Comparison of ENCODE assay signal across 8 mouse cellular contexts in genomic region chr11:107509631-107510338, GRCm38 (mm10). TPM values are rescaled to one million over a fixed set of nuclear protein-coding genes. Genes with fewer than 3 reads are reported as not detected.
DNase-seq lines count a peak whose midpoint lies in the region; ATAC-seq and TF ChIP-seq lines count a peak whose summit lies in the region.

No protein-coding gene starts in this region.

- H3K9ac ChIP-seq in heart, embryonic 13.5 days: no peak overlapping the region
- H3K9ac ChIP-seq in stomach, postnatal 0 days (ENCODE audit: low read length): no peak overlapping the region

- no peak overlapping the region for H3K27ac ChIP-seq in heart, embryonic 13.5 days (replicated peaks)
- no peak overlapping the region for H3K27ac ChIP-seq in hindbrain, embryonic 10.5 days
- H3K27ac ChIP-seq in stomach, postnatal 0 days (replicated peaks): no peak overlapping the region

- H3K36me3 ChIP-seq in heart, embryonic 13.5 days: 0 out of 2 replicates have a peak, but pooled peaks cover 5% of the 10 kb centered on the region
- H3K36me3 ChIP-seq in hindbrain, embryonic 10.5 days: peaks cover 4% of the 10 kb centered on the region
- no peaks in the 10 kb centered on the region for H3K36me3 ChIP-seq in stomach, postnatal 0 days (ENCODE audit: control insufficient read depth, insufficient read depth, low read length)

- peaks cover 5% of the 10 kb centered on the region; the same call in 1 of the 2 replicates for H3K27me3 ChIP-seq in heart, embryonic 13.5 days (replicated peaks)
- H3K27me3 ChIP-seq in hindbrain, embryonic 10.5 days (ENCODE audit: insufficient read depth, poor library complexity, severe bottlenecking): no peaks in the 10 kb centered on the region; the same call in 1 of the 2 replicates
- H3K27me3 ChIP-seq in stomach, postnatal 0 days (ENCODE audit: control insufficient read depth, insufficient read depth, low read length): no peaks in the 10 kb centered on the region

- no peak for DNase-seq in heart, postnatal 36 days
- peak; percentile 32 for DNase-seq in brain, adult 2 months (ENCODE audit: low read depth, low spot score)
- peak; percentile 28 for DNase-seq in hindbrain, embryonic 10.5 days (ENCODE audit: low spot score)
- peak; percentile 15 for DNase-seq in lung, postnatal 36 days
- peak; percentile 25 for DNase-seq in stomach, postnatal 0 days (ENCODE audit: low spot score)
- DNase-seq in gastrocnemius, postnatal 14 days: no peak

- peaks cover 23% of the 10 kb centered on the region for H3K4me1 ChIP-seq in heart, embryonic 13.5 days
- peaks cover 21% of the 10 kb centered on the region for H3K4me1 ChIP-seq in hindbrain, embryonic 10.5 days (replicated peaks)
- H3K4me1 ChIP-seq in stomach, postnatal 0 days (replicated peaks; ENCODE audit: control insufficient read depth, insufficient read depth): 0 out of 2 replicates have a peak, but pooled peaks cover 2% of the 10 kb centered on the region

- no peak for TF ChIP-seq EP300 in stomach, postnatal 0 days (optimal IDR thresholded peaks at IDR 0.05)

- WGBS in heart, embryonic 13.5 days: 16% methylated on average over 11 of the region's 11 CpGs
- WGBS in hindbrain, embryonic 10.5 days: 23% methylated on average over 11 of the region's 11 CpGs
- WGBS in stomach, postnatal 0 days: 31% methylated on average over 11 of the region's 11 CpGs

- no peak for ATAC-seq in heart, embryonic 13.5 days (ENCODE audit: extremely low read depth, insufficient number of reproducible peaks, low FRiP score, low TSS enrichment)
- ATAC-seq in stomach, postnatal 0 days (ENCODE audit: low FRiP score, low TSS enrichment): peak; percentile 35
- no peak for ATAC-seq in erythroid progenitor cell, adult 5-6 weeks (replicated peaks; ENCODE audit: low FRiP score, poor library complexity, severe bottlenecking)

- no peak overlapping the region for H3K4me3 ChIP-seq in heart, embryonic 13.5 days
- H3K4me3 ChIP-seq in hindbrain, embryonic 10.5 days: no peak overlapping the region
- no peak overlapping the region for H3K4me3 ChIP-seq in stomach, postnatal 0 days (ENCODE audit: low read depth, low read length)

- no peaks in the 10 kb centered on the region; the same call in 1 of the 2 replicates for H3K9me3 ChIP-seq in heart, embryonic 13.5 days
- H3K9me3 ChIP-seq in hindbrain, embryonic 10.5 days: no peaks in the 10 kb centered on the region
- H3K9me3 ChIP-seq in stomach, postnatal 0 days (ENCODE audit: control insufficient read depth, low read length): no peaks in the 10 kb centered on the region

- peak overlapping the region; percentile 63 for H3K4me2 ChIP-seq in heart, embryonic 13.5 days
- H3K4me2 ChIP-seq in stomach, postnatal 0 days (replicated peaks; ENCODE audit: low read depth): no peak overlapping the region

- intact Hi-C loops in heart, postnatal 36 days (cut with DNase I): loop anchor here (10.0 kb wide), 3 partner anchors 65 to 475 kb away; no protein-coding TSS in a partner anchor
- intact Hi-C loops in gastrocnemius, postnatal 14 days (cut with DNase I; ENCODE audit: low total_unique reads): no loop called here

- peak; percentile 66 for TF ChIP-seq CTCF in stomach, postnatal 0 days (IDR thresholded peaks at IDR 0.05; ENCODE audit: low read depth)

RNA-seq across cellular contexts. Expression of gene Psmd12, which starts 30.5 kb away (rescaled TPM):
- polyA plus RNA-seq in heart, embryonic 13.5 days (2015; fragmentation: Nextera tagmentation; extraction: Ambion mirVana): 130 and 144 TPM in 2 replicates
- total RNA-seq in heart, postnatal 36 days (2021): 10 to 100 TPM; 89.6 to 92.4 TPM
- polyA plus RNA-seq in hindbrain, embryonic 10.5 days (2016; fragmentation: Nextera tagmentation; extraction: Ambion mirVana): 188 and 220 TPM in 2 replicates
- polyA plus RNA-seq in stomach, postnatal 0 days (2015; fragmentation: Nextera tagmentation; extraction: Ambion mirVana): 137 TPM in 2 replicates
- 100 to 1,000 TPM; 105 to 106 TPM for total RNA-seq in gastrocnemius, postnatal 14 days (2021)
- total RNA-seq in erythroid progenitor cell, adult 5-6 weeks (2015; ENCODE audit: low replicate concordance): 34.0 and 44.0 TPM in 2 replicates
- total RNA-seq in erythroid progenitor cell, adult 5-6 weeks (2017; ENCODE audit: low replicate concordance): 74.1 and 85.4 TPM in 2 replicates

RNA-seq across cellular contexts. Expression of gene Helz, which starts 37.9 kb away (rescaled TPM):
- polyA plus RNA-seq in heart, embryonic 13.5 days (2015; fragmentation: Nextera tagmentation; extraction: Ambion mirVana): 12.1 and 13.7 TPM in 2 replicates
- 10 to 100 TPM; 24.4 to 27.7 TPM for total RNA-seq in heart, postnatal 36 days (2021)
- polyA plus RNA-seq in hindbrain, embryonic 10.5 days (2016; fragmentation: Nextera tagmentation; extraction: Ambion mirVana): 20.6 and 23.7 TPM in 2 replicates
- polyA plus RNA-seq in stomach, postnatal 0 days (2015; fragmentation: Nextera tagmentation; extraction: Ambion mirVana): 5.3 TPM in 2 replicates
- 10 to 100 TPM; 14.0 to 17.3 TPM for total RNA-seq in gastrocnemius, postnatal 14 days (2021)
- total RNA-seq in erythroid progenitor cell, adult 5-6 weeks (2015; ENCODE audit: low replicate concordance): 7.9 and 8.8 TPM in 2 replicates
- 7.3 and 8.0 TPM in 2 replicates for total RNA-seq in erythroid progenitor cell, adult 5-6 weeks (2017; ENCODE audit: low replicate concordance)

RNA-seq across cellular contexts. Expression of gene Pitpnc1, which starts 39.3 kb away (rescaled TPM):
- polyA plus RNA-seq in heart, embryonic 13.5 days (2015; fragmentation: Nextera tagmentation; extraction: Ambion mirVana): 9.3 and 9.9 TPM in 2 replicates
- 10 to 100 TPM; 60.7 to 68.4 TPM for total RNA-seq in heart, postnatal 36 days (2021)
- polyA plus RNA-seq in hindbrain, embryonic 10.5 days (2016; fragmentation: Nextera tagmentation; extraction: Ambion mirVana): 21.9 and 22.8 TPM in 2 replicates
- polyA plus RNA-seq in stomach, postnatal 0 days (2015; fragmentation: Nextera tagmentation; extraction: Ambion mirVana): 5.0 and 5.1 TPM in 2 replicates
- total RNA-seq in gastrocnemius, postnatal 14 days (2021): 10 to 100 TPM; 57.4 to 66.8 TPM
- total RNA-seq in erythroid progenitor cell, adult 5-6 weeks (2015; ENCODE audit: low replicate concordance): 27.4 and 35.2 TPM in 2 replicates
- total RNA-seq in erythroid progenitor cell, adult 5-6 weeks (2017; ENCODE audit: low replicate concordance): 14.7 and 21.9 TPM in 2 replicates

Comparison
In these comparisons a context has a peak if more than half of its experiments do, and no peak if none do; other contexts are left out.
1. DNase-seq: peak in brain, adult 2 months (single experiment), hindbrain, embryonic 10.5 days (single experiment), lung, postnatal 36 days (single experiment) and stomach, postnatal 0 days (single experiment); none in heart, postnatal 36 days (0 of 2) and gastrocnemius, postnatal 14 days (single experiment).